Mouse (Mus musculus): ENCODE measurements around the gene Wfdc1.

DNA sequence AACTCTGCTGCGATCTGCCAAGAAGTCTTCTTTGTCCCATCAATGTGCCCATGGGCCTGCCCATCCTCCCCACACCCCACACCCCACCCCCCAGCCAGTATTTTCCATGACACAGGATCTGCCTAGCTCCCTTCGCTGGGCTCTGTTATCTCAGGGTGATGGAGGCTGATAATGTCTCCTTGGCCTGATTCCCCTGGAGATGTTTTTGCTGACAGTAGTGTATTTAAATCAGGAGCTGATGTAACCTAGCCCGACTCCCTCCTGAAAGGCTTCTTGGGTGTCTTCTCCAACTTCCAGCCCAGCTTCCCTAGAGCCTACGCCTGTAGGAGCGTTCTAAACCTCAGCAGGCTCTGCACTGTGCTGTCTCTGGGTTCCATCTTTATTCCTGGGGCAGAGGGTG is 47.3 kb upstream of the Wfdc1 start:
- TF ChIP-seq CTCF (IDR thresholded peaks at IDR 0.05; ENCODE audit: control insufficient read depth, insufficient read depth, insufficient replicate concordance, low read depth, low read length): no peak
- TF ChIP-seq POLR2A (IDR thresholded peaks at IDR 0.05; ENCODE audit: control insufficient read depth, low read depth, low read length): no peak
